Mouse (Mus musculus) neural tube, embryonic 14.5 days (tissue): ENCODE measurements around the gene Btbd7. TPM values are rescaled to one million over a fixed set of nuclear protein-coding genes. Genes with fewer than 3 reads are reported as not detected.

Source experiments
- ATAC-seq: fragments of 200-750 bp; cut with Nextera tagmentation; 2 replicates; pipeline ENCODE4 v1.8.0; 2017; ENCODE audit warnings: low read depth, mild to moderate bottlenecking, moderate TSS enrichment, moderate library complexity
- H3K27ac ChIP-seq: fragments of 300-500 bp; sonication (generic); 2 replicates; pipeline ENCODE4 v1.5.1; 2014; ENCODE audit warnings: low read depth, mild to moderate bottlenecking, control low read depth, low read length, moderate library complexity, mixed read lengths
- H3K27me3 ChIP-seq: fragments of 300-500 bp; sonication (generic); 2 replicates; pipeline ENCODE4 v1.6.1; 2014; ENCODE audit warnings: low read length; ENCODE audit not compliant: control insufficient read depth, insufficient read depth
- H3K36me3 ChIP-seq: fragments of 300-500 bp; sonication (generic); 2 replicates; pipeline ENCODE4 v1.6.1; 2014; ENCODE audit warnings: low read length, mixed read lengths; ENCODE audit not compliant: control insufficient read depth, insufficient read depth
- H3K4me1 ChIP-seq: fragments of 300-500 bp; sonication (generic); 2 replicates; pipeline ENCODE4 v1.6.1; 2014; ENCODE audit warnings: low read length; ENCODE audit not compliant: control insufficient read depth, insufficient read depth
- H3K4me2 ChIP-seq: fragments of 300-500 bp; sonication (generic); 2 replicates; pipeline ENCODE4 v1.6.1; 2014; ENCODE audit warnings: mild to moderate bottlenecking, low read depth, low read length, control low read depth
- H3K4me3 ChIP-seq: fragments of 300-500 bp; sonication (generic); 2 replicates; pipeline ENCODE4 v1.5.1; 2014; ENCODE audit warnings: low read depth, low read length, control low read depth, mixed read lengths
- H3K9ac ChIP-seq: fragments of 300-500 bp; sonication (generic); replicated peaks from 2 replicates; pipeline ENCODE4 v1.6.1; 2014; ENCODE audit warnings: low read depth, mild to moderate bottlenecking, control low read depth, low read length, mixed read lengths
- H3K9me3 ChIP-seq: fragments of 300-500 bp; sonication (generic); 2 replicates; pipeline ENCODE4 v1.6.1; 2016; ENCODE audit warnings: low read length; ENCODE audit not compliant: control insufficient read depth
- WGBS: fragments of 180-500 bp; shearing (Covaris S2); extraction: QIAGEN DNeasy Blood & Tissue Kit; methylation state at CpG from one replicate; pipeline ENCODE4 v1.1.7; 2014; 5-methylcytosine and 5-hydroxymethylcytosine counted together
- polyA plus RNA-seq: library from polyadenylated mRNA; unstranded; fragments of >200 nt; fragmentation: Nextera tagmentation; extraction: Ambion mirVana; gene quantifications from 2 replicates; pipeline ENCODE4 v1.2.1, GENCODE M21; 2014

The Btbd7 gene
- polyA plus RNA-seq, 1 experiment from 2014 or later: 15.1 TPM

GRCm38 (mm10) chr12:102748256-102748655, 130.0 kb downstream of the Btbd7 start:
- 95% methylated on average over 3 of the region's 3 CpGs for WGBS
- H3K27me3 ChIP-seq: no peaks in the 10 kb centered on the region
- H3K4me1 ChIP-seq: peaks cover 10% of the 10 kb centered on the region
- no peak for ATAC-seq
- no peak overlapping the region for H3K9ac ChIP-seq
- H3K4me2 ChIP-seq: no peak overlapping the region
- no peak overlapping the region for H3K27ac ChIP-seq
- H3K36me3 ChIP-seq: peaks cover 4% of the 10 kb centered on the region; the same call in 1 of the 2 replicates
- no peaks in the 10 kb centered on the region for H3K9me3 ChIP-seq
- H3K4me3 ChIP-seq: no peak overlapping the region

- peaks cover 8% of the 10 kb centered on the region; the same call in 1 of the 2 replicates for H3K36me3 ChIP-seq
- H3K9ac ChIP-seq: no peak overlapping the region
- H3K27me3 ChIP-seq: no peaks in the 10 kb centered on the region
- no peak for ATAC-seq
- H3K4me2 ChIP-seq: peak overlapping the region; percentile 88; the same call in 1 of the 2 replicates
- no peak overlapping the region for H3K27ac ChIP-seq
- no peaks in the 10 kb centered on the region for H3K9me3 ChIP-seq
- 63% methylated on average over 6 of the region's 6 CpGs for WGBS
- peaks cover 22% of the 10 kb centered on the region for H3K4me1 ChIP-seq
- no peak overlapping the region for H3K4me3 ChIP-seq
Measured at GRCm38 (mm10) chr12:102744839-102745238, 133.4 kb downstream of the Btbd7 start.

- Histone ChIP-seq H3K36me3 (peaks cover 8% of the 10 kb centered on the region; the same call in 1 of the 2 replicates), H3K27me3 (no peaks in the 10 kb centered on the region), H3K9ac (peak within 1 kb of the TSS; percentile 76), H3K4me2 (peak within 1 kb of the TSS; percentile 88), H3K27ac (peak within 1 kb of the TSS; percentile 92), H3K4me3 (peak within 1 kb of the TSS; percentile 60), H3K9me3 (no peaks in the 10 kb centered on the region), H3K4me1 (peaks cover 22% of the 10 kb centered on the region)
- whole genome bisulfite sequencing: under 1% methylated on average over 57 of the region's 63 CpGs
- ATAC-seq: peak; percentile 98
Measured at GRCm38 (mm10) chr12:102743589-102744574, 134.4 kb downstream of the Btbd7 start, which contains the start of the genes Moap1 and Tmem251. Gene Moap1 (minus strand): TSS chr12:102743661. Gene Tmem251 (plus strand): TSS chr12:102743762.

- ATAC-seq: peak; percentile 60
- under 1% methylated on average over 33 of the region's 33 CpGs for WGBS
- Histone ChIP-seq H3K27me3 (no peaks in the 10 kb centered on the region), H3K4me3 (peak overlapping the region; percentile 60), H3K4me2 (peak overlapping the region; percentile 88), H3K27ac (peak overlapping the region; percentile 92), H3K9me3 (no peaks in the 10 kb centered on the region), H3K36me3 (peaks cover 8% of the 10 kb centered on the region; the same call in 1 of the 2 replicates), H3K4me1 (peaks cover 22% of the 10 kb centered on the region), H3K9ac (peak overlapping the region; percentile 76)
Measured at GRCm38 (mm10) chr12:102743036-102743588, 135.2 kb downstream of the Btbd7 start.

GRCm38 (mm10) chr12:102742056-102742455, 136.2 kb downstream of the Btbd7 start:
- H3K4me3 ChIP-seq: peak overlapping the region; percentile 60; the same call in 1 of the 2 replicates
- 88% methylated on average over 7 of the region's 7 CpGs for WGBS

GRCm38 (mm10) chr12:102740285-102740684, 138.0 kb downstream of the Btbd7 start:
- no peak for ATAC-seq
- H3K4me3 ChIP-seq: no peak overlapping the region
- 0 out of 2 replicates have a peak, but pooled peaks cover 4% of the 10 kb centered on the region for H3K36me3 ChIP-seq
- H3K9ac ChIP-seq: no peak overlapping the region
- 64% methylated on average over 3 of the region's 3 CpGs for WGBS
- no peak overlapping the region for H3K4me2 ChIP-seq
- H3K27ac ChIP-seq: no peak overlapping the region
- peaks cover 22% of the 10 kb centered on the region for H3K4me1 ChIP-seq
- H3K27me3 ChIP-seq: no peaks in the 10 kb centered on the region
- no peaks in the 10 kb centered on the region for H3K9me3 ChIP-seq

More at GRCm38 (mm10) chr12:102742056-102742455, 136.2 kb downstream of the Btbd7 start:
- no peak overlapping the region for H3K27ac ChIP-seq
- H3K4me2 ChIP-seq: peak overlapping the region; percentile 88
- 0 out of 2 replicates have a peak, but pooled peaks cover 4% of the 10 kb centered on the region for H3K36me3 ChIP-seq
- H3K27me3 ChIP-seq: no peaks in the 10 kb centered on the region
- H3K4me1 ChIP-seq: peaks cover 22% of the 10 kb centered on the region
- H3K9me3 ChIP-seq: no peaks in the 10 kb centered on the region
- ATAC-seq: no peak
- no peak overlapping the region for H3K9ac ChIP-seq

- Histone ChIP-seq H3K4me1 (peaks cover 13% of the 10 kb centered on the region), H3K27me3 (no peaks in the 10 kb centered on the region), H3K4me2 (no peak overlapping the region), H3K9ac (no peak overlapping the region), H3K27ac (no peak overlapping the region), H3K9me3 (no peaks in the 10 kb centered on the region), H3K36me3 (0 out of 2 replicates have a peak, but pooled peaks cover 4% of the 10 kb centered on the region), H3K4me3 (no peak overlapping the region)
- ATAC-seq: no peak
- 84% methylated on average over 5 of the region's 5 CpGs for WGBS
Measured at GRCm38 (mm10) chr12:102739096-102739495, 139.2 kb downstream of the Btbd7 start.

GRCm38 (mm10) chr12:102733381-102733780, 144.9 kb downstream of the Btbd7 start:
- Histone ChIP-seq H3K4me3 (no peak overlapping the region), H3K27ac (no peak overlapping the region), H3K4me1 (peaks cover 18% of the 10 kb centered on the region; the same call in 1 of the 2 replicates), H3K36me3 (no peaks in the 10 kb centered on the region), H3K9me3 (no peaks in the 10 kb centered on the region), H3K9ac (no peak overlapping the region), H3K27me3 (no peaks in the 10 kb centered on the region), H3K4me2 (no peak overlapping the region)
- ATAC-seq: no peak
- WGBS: 20% methylated on average over 4 of the region's 5 CpGs
